Mouse (Mus musculus) spleen, embryonic (tissue): ENCODE measurements at regions not wholly inside any gene's neighbourhood (a gene's known extent, or its start where the extent isn't known, plus 50 kb on each side); places are given as distances from the start of the nearest gene placed in this dataset.

ENCODE experiments used
- CTCF ChIA-PET: fragments of 350-600 bp; sonication (Branson Sonifier 250); formaldehyde crosslinking; loops from one replicate; lab custom pipeline; 2022; lab: Charles Lee

DNA sequence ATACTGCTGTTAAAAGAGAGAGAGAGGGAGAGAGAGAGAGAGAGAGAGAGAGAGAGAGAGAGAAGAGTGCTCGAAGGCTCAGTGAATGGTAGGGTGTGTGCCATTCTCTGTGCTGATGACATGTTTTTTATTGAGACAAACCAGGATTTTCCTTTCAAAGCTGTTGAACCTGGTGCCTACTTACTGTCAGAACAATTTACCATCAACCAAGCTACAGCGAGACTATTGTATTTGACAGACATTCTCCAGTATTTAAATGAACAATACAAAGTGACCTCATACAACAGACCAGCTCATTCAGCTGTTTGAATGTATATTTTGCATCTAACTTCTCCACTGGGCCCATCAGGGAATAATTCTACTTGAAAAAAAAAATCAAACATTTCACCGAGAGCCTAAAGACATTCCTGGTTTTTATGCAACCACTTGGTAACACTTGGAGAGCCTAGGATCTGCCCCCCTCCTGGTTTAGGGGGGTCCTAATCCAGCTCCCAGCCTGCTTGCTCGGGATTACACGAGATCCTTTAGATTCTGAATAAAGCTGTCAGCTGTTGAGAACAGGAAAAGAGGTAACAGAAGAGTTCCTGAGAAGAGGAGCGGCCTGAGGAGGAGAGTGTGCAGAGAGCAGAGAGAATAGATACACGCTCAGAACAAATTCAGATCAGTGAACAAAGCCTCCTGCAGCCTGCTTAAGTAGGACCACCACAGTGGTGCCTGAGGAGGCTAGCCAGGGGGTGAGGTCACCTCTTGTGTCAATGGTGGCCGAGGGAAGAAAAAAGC lies 117.3 kb downstream of the Anapc10 start:
- CTCF ChIA-PET, result no interaction called here

GRCm38 (mm10) chr8:79829543-79829890 lies 117.9 kb downstream of the Anapc10 start:
- CTCF ChIA-PET, result no interaction called here

DNA sequence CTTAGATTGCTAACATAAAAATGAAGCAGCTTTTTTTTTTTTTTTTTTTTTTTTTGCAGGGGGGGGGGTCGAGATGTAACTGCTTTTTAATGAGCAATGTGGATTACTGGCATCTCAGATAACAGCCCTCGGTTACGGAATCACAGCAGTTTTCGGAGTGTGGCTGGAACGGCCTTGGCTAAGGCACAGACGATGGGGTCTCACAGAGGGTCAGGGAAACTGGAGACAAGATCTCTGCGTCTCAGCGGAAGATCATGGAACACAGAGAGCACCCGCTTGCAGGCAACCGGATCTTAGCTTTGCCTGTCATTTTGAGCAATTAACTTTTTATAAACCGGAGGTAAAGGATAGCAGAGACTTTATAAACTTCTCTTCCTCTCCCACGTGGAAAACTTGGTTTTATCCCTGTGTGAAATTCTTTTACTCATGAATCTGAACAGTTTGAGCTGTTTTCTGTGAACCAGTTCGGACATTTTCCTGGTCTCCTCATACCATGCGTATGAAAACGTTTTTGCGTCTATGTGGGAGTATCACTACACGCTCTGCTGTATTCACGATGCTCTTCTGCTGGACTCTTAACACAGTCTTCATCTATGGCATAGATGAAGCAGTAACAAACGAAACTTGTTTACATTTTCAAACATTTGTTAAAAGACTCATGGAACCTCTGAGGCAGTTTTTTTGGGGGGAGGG lies 118.5 kb downstream of the Anapc10 start:
- CTCF ChIA-PET, result no interaction called here

- CTCF ChIA-PET, result no interaction called here
Measured at GRCm38 (mm10) chr8:79838961-79839360, 127.3 kb downstream of the Anapc10 start.

DNA sequence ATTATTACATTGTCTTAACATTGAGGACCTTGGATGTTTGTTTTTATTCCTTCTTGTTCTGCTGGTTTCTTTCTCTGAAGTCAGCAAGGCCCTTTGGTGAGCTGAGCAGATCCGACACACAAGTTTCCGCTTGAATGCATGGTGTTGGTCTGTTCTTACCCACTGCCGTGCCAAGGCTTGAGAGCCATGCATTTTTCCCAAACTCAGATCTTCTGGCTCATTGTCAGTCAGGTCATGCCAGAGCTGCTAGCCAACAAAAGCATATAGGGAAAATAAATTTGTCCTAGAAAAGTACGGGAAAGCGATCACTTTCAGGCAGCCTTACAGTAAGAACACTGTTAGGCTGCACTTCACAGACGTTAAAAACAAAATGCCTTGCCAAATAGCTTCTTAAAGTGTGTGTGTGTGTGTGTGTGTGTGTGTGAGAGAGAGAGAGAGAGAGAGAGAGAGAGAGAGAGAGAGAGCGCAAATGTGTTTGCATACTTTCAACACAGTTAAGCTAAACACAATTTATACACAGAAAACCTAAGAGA lies 138.4 kb downstream of the Anapc10 start:
- CTCF ChIA-PET, result no interaction called here

GRCm38 (mm10) chr8:79850519-79850918 lies 138.9 kb downstream of the Anapc10 start:
- CTCF ChIA-PET, result no interaction called here

DNA sequence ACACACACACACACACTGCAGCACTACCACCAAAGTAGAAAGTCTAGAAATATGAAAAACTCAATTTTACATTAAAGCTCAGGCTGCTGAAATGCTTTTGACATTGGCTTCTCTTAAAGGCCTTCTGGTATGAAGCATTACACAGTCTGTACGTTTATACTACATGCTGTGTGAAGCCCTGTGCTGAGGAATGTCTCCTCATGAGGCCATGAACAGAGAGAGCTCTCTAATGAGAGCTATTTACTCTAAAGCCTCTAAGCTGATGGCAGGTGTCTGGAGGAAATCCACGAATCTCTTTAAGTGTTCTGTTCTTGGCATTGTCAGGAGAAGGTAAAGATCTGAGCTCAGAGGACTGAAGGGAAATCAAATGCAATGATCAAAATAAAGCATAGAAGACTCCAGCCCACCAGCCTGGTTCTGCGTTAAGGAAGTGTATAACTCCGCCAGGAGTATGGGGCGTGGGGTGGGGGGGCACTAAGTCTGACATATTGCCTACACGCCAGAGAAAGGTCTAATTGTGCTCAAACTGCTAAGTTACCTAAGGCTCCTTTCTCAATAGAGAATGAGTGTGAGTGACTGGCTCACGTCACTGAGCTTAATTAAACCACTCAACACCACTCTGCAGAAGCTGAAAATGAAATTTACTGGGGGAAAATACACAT lies 160.9 kb downstream of the Anapc10 start:
- CTCF ChIA-PET, result interaction anchor here (0.6 kb wide), 1 partner anchor 608 kb away, joined by 4 read pairs; no protein-coding TSS in a partner anchor

- CTCF ChIA-PET, result no interaction called here
Measured at GRCm38 (mm10) chr8:79907971-79908370, 149.8 kb downstream of the Hhip start.
